Mouse (Mus musculus): ENCODE measurements around the gene Ten1. TPM values are rescaled to one million over a fixed set of nuclear protein-coding genes. Genes with fewer than 3 reads are reported as not detected.
A peak's percentile ranks its signal among the peaks of the same experiment; 100 is the strongest.

The Ten1 gene
- total and polyA plus RNA-seq, 3 experiments: 70.4 to 76.5 (median 74.4) TPM

DNA sequence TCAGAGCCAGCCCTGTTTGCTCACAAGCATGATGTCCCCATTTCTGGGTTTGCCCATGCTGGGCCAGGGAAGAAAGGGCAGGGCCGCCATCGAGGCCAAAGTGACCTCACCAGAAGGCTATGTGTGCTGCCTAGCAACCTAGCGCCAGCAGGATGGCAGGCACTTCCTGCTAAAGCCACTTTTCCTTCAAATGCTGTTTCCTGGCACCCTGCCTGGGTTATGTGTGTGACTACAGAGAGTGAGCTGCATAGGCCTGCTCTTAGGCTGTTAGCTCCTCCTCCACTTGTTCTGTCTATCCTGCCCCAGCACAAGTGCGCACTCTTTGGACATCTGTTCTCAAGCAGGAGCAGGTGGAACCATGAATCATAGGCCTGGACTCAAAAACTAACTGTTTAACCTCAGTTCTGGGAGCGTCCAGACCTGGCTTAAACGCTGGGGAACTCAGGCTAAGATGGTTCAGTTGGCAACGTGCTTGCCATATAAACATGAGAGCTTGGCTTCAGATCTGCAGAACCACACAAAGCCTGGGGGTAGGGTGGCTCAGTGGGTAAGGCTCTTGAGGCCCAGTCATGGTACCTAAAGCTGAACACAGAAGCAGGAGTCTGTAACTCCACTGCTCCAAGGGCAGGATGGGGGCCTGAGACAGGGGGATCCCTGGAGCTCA, 20.2 kb downstream of the Ten1 start:
- no peak overlapping the region for H3K4me2 ChIP-seq (ENCODE audit: insufficient read depth, low read depth, poor library complexity, severe bottlenecking)
- no peak for TF ChIP-seq POLR2AphosphoS2 (IDR thresholded peaks at IDR 0.05; ENCODE audit: low read depth, low read length)
- TF ChIP-seq RCOR1 (conservative IDR thresholded peaks at IDR 0.05; ENCODE audit: low read depth, low read length): no peak
- no peak for TF ChIP-seq EP300 (IDR thresholded peaks at IDR 0.05; ENCODE audit: low read length)
- no peak for TF ChIP-seq BHLHE40 (IDR thresholded peaks at IDR 0.05; ENCODE audit: low read depth, low read length)
- no peak for TF ChIP-seq ZC3H11A (IDR thresholded peaks at IDR 0.05; ENCODE audit: low read depth, low read length)
- no peak for TF ChIP-seq SMC3 (IDR thresholded peaks at IDR 0.05; ENCODE audit: low read depth, low read length)
- TF ChIP-seq SIN3A (IDR thresholded peaks at IDR 0.05; ENCODE audit: low read length): no peak
- TF ChIP-seq CTCF (conservative IDR thresholded peaks at IDR 0.05 in 1 of 2, IDR thresholded peaks at IDR 0.05 in 1 of 2; ENCODE audit: low read depth in 2 of 2, low read length in 2 of 2): no peak
- no peak for TF ChIP-seq MAX (IDR thresholded peaks at IDR 0.05; ENCODE audit: low read length)
- no peak for TF ChIP-seq PAX5 (IDR thresholded peaks at IDR 0.05; ENCODE audit: low read length)
- TF ChIP-seq HCFC1 (IDR thresholded peaks at IDR 0.05; ENCODE audit: low read depth, low read length): no peak
- no peak for TF ChIP-seq UBTF (IDR thresholded peaks at IDR 0.05; ENCODE audit: low read depth, low read length)
- no peak overlapping the region for H3K4me3 ChIP-seq (replicated peaks in 1 of 3; ENCODE audit: low read depth in 2 of 3, low read length in 2 of 3, poor library complexity in 1 of 3)
- H3K79me2 ChIP-seq (replicated peaks; ENCODE audit: control insufficient read depth, extremely low read depth, insufficient read depth, poor library complexity, severe bottlenecking): no peaks in the 10 kb centered on the region
- DNase-seq (ENCODE audit: extremely low read depth): no peak
- peaks cover 21 to 40% of the 10 kb centered on the region in 2 experiments for H3K4me1 ChIP-seq (ENCODE audit: control insufficient read depth in 1 of 2, insufficient read depth in 2 of 2)
- no peak overlapping the region for H3K9ac ChIP-seq (ENCODE audit: insufficient read depth, low read depth)
- H3K36me3 ChIP-seq (replicated peaks in 1 of 2; ENCODE audit: control insufficient read depth in 1 of 2, insufficient read depth in 1 of 2, low read length in 1 of 2): peaks cover 0 to 28% of the 10 kb centered on the region in 2 experiments
- in situ Hi-C loops (cut with MboI; ENCODE audit: low pct_ligation_motif_present, low pct_unique_long_range_greater_than_20kb, low sequenced_read_pairs): no loop called here
- no peaks in the 10 kb centered on the region for H3K27me3 ChIP-seq (replicated peaks)
- H3K9me3 ChIP-seq (replicated peaks; ENCODE audit: low read length): peaks cover 30% of the 10 kb centered on the region
- H3K27ac ChIP-seq (ENCODE audit: insufficient read depth, low read depth): no peak overlapping the region
- dilution Hi-C loops (cut with MboI; ENCODE audit: extremely low pct_ligation_motif_present, extremely low pct_unique_long_range_greater_than_20kb, low sequenced_read_pairs): no loop called here

DNA sequence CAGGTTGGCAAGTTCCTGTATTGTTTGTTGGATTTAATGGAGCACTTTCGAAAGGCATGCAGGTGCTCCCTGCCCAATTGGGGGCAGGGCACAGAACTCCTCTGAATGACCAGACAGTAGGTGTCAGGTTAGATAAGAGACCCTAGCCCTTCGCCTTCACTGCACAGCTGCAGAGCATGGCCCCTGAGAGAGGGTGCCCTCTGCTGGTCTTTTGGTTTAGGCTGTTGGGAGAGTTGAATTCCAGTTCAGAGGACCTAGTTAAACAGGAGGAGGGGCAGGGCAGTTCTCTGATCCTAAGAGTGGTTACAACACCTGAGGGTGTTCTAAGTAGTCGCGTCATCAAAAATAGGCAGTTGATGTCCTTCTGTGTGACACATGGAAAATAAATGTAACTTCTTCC, 21.2 kb downstream of the Ten1 start:
- TF ChIP-seq RCOR1 (conservative IDR thresholded peaks at IDR 0.05; ENCODE audit: low read depth, low read length): no peak
- no peak for TF ChIP-seq NRF1 (IDR thresholded peaks at IDR 0.05; ENCODE audit: low read depth, low read length)
- peak; percentile 79 for TF ChIP-seq RAD21 (IDR thresholded peaks at IDR 0.05; ENCODE audit: low read depth, low read length)
- peak; percentile 66 to 90 for TF ChIP-seq CTCF (conservative IDR thresholded peaks at IDR 0.05 in 1 of 2, IDR thresholded peaks at IDR 0.05 in 1 of 2; ENCODE audit: low read depth in 2 of 2, low read length in 2 of 2)
- TF ChIP-seq USF2 (conservative IDR thresholded peaks at IDR 0.05; ENCODE audit: low read depth, low read length): no peak
- TF ChIP-seq KAT2A (IDR thresholded peaks at IDR 0.05; ENCODE audit: insufficient replicate concordance, low read length): no peak
- no peak; the same call in 1 of the 2 replicates for TF ChIP-seq MAX (IDR thresholded peaks at IDR 0.05; ENCODE audit: low read length)
- no peak for TF ChIP-seq CHD1 (IDR thresholded peaks at IDR 0.05; ENCODE audit: low read depth, low read length)
- no peak for TF ChIP-seq MYC (IDR thresholded peaks at IDR 0.05; ENCODE audit: low read depth, low read length)
- no peak for TF ChIP-seq MAFK (IDR thresholded peaks at IDR 0.05; ENCODE audit: insufficient replicate concordance, low read length)
- no peak for TF ChIP-seq CHD2 (IDR thresholded peaks at IDR 0.05; ENCODE audit: low read length)
- TF ChIP-seq ETS1 (conservative IDR thresholded peaks at IDR 0.05; ENCODE audit: low read depth, low read length): no peak
- peak; percentile 87 for TF ChIP-seq SMC3 (IDR thresholded peaks at IDR 0.05; ENCODE audit: low read depth, low read length)
- in situ Hi-C loops (cut with MboI; ENCODE audit: low pct_ligation_motif_present, low pct_unique_long_range_greater_than_20kb, low sequenced_read_pairs): loop anchor here (5.0 kb wide), 2 partner anchors 52 to 237 kb away; partner anchors contain the start of gene Srp68
- Histone ChIP-seq H3K79me2 (replicated peaks; ENCODE audit: control insufficient read depth, extremely low read depth, insufficient read depth, poor library complexity, severe bottlenecking) (no peaks in the 10 kb centered on the region), H3K4me1 (ENCODE audit: control insufficient read depth in 1 of 2, insufficient read depth in 2 of 2) (peaks cover 21 to 40% of the 10 kb centered on the region in 2 experiments), H3K27me3 (replicated peaks) (no peaks in the 10 kb centered on the region), H3K9ac (ENCODE audit: insufficient read depth, low read depth) (no peak overlapping the region), H3K27ac (ENCODE audit: insufficient read depth, low read depth) (no peak overlapping the region), H3K4me3 (replicated peaks in 1 of 3; ENCODE audit: low read depth in 2 of 3, low read length in 2 of 3, poor library complexity in 1 of 3) (no peak overlapping the region), H3K9me3 (replicated peaks; ENCODE audit: low read length) (peaks cover 34% of the 10 kb centered on the region), H3K4me2 (ENCODE audit: insufficient read depth, low read depth, poor library complexity, severe bottlenecking) (no peak overlapping the region), H3K36me3 (replicated peaks in 1 of 2; ENCODE audit: control insufficient read depth in 1 of 2, insufficient read depth in 1 of 2, low read length in 1 of 2) (peaks cover 0 to 23% of the 10 kb centered on the region in 2 experiments)
- dilution Hi-C loops (cut with MboI; ENCODE audit: extremely low pct_ligation_motif_present, extremely low pct_unique_long_range_greater_than_20kb, low sequenced_read_pairs): no loop called here
- DNase-seq (ENCODE audit: extremely low read depth): peak; percentile 66
